Comparison of ENCODE assay signal across 8 mouse cellular contexts in the genomic region with DNA sequence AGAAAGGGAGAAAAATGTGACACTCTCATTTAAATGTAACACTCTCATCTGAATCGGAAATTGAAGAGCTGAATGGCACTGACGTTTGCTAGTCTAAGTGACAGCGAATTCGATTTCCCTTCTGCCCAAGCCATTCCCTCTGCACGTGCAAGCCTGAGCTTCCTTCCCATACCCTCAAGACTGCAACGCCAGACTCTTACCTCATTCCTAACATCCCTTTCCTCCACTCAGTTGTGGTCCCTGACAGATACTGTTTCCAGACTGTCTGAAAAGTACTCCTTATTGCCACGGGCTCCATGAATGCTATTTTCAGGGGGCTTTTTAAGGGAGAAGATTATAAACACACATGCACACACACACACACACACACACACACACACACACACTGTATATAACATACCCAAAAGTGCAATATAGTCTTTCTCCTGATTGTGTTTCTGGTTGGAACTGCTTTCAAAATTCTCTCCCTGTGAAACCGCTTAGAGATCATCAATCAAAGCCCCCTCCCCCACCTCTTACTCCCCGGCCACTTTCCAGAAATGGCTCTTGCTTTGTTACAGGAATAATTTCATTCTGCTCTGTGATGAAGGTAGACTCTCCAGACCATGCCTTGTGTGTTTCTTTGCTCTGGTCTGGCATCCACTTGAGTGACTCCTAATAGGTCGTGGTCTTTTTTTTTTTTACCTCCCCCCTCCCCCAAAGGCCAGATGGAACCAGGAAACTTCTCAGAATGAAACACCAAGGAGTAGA. TPM values are rescaled to one million over a fixed set of nuclear protein-coding genes. Genes with fewer than 3 reads are reported as not detected.
A peak's percentile ranks its signal among the peaks of the same experiment; 100 is the strongest.
DNase-seq lines count a peak whose midpoint lies in the region; ATAC-seq and TF ChIP-seq lines count a peak whose summit lies in the region.

No protein-coding gene starts in this region.

- WGBS in lung, postnatal 0 days = 3% methylated on average over 10 of the region's 10 CpGs
- WGBS in stomach, embryonic 16.5 days = 2% methylated on average over 10 of the region's 10 CpGs
- WGBS in cerebellum, adult 2 months = 8% methylated on average over 10 of the region's 10 CpGs

- ATAC-seq in lung, postnatal 0 days = peak; percentile 47
- peak; percentile 46 for ATAC-seq in stomach, embryonic 16.5 days (ENCODE audit: insufficient read depth, low FRiP score)

- H3K4me1 ChIP-seq in testis, adult 2 months (ENCODE audit: control insufficient read depth, insufficient read depth, low read length) = peaks cover 14% of the 10 kb centered on the region
- H3K4me1 ChIP-seq in lung, postnatal 0 days (ENCODE audit: insufficient read depth, low read depth, low read length) = peaks cover 11% of the 10 kb centered on the region; the same call in 1 of the 2 replicates
- peaks cover 20% of the 10 kb centered on the region; the same call in 1 of the 2 replicates for H3K4me1 ChIP-seq in stomach, embryonic 16.5 days (ENCODE audit: control insufficient read depth, insufficient read depth, low read length)
- no peaks in the 10 kb centered on the region for H3K4me1 ChIP-seq in cerebellum, adult 2 months (ENCODE audit: control insufficient read depth, insufficient read depth, low read length)

- DNase-seq in testis, postnatal 14 days (ENCODE audit: low spot score) = no peak
- peak; percentile 35 for DNase-seq in heart, postnatal 4 days
- peak; percentile 72 for DNase-seq in lung, postnatal 0 days (ENCODE audit: low spot score)
- no peak for DNase-seq in T-cell, adult 2 months (ENCODE audit: low spot score)
- no peak for DNase-seq in cerebellum, adult 2 months
- DNase-seq in layer of hippocampus, adult 11-12 months (ENCODE audit: low spot score) = no peak

- TF ChIP-seq CTCF in testis, adult 2 months (IDR thresholded peaks at IDR 0.05; ENCODE audit: control insufficient read depth, insufficient read depth, insufficient replicate concordance, low read depth, low read length) = no peak
- TF ChIP-seq CTCF in lung, postnatal 0 days (IDR thresholded peaks at IDR 0.05) = no peak
- no peak for TF ChIP-seq CTCF in cerebellum, adult 2 months (IDR thresholded peaks at IDR 0.05; ENCODE audit: borderline replicate concordance, insufficient read depth, low read depth, low read length)

- no peaks in the 10 kb centered on the region for H3K36me3 ChIP-seq in testis, adult 2 months (ENCODE audit: control insufficient read depth, insufficient read depth, low read length)
- H3K36me3 ChIP-seq in lung, postnatal 0 days (ENCODE audit: insufficient read depth, low read length) = no peaks in the 10 kb centered on the region
- no peaks in the 10 kb centered on the region for H3K36me3 ChIP-seq in stomach, embryonic 16.5 days (ENCODE audit: control insufficient read depth, insufficient read depth, low read length)

- peak overlapping the region; percentile 69 for H3K4me2 ChIP-seq in lung, postnatal 0 days (replicated peaks; ENCODE audit: low read depth, low read length)
- H3K4me2 ChIP-seq in stomach, embryonic 16.5 days (ENCODE audit: low read depth, low read length) = peak overlapping the region; percentile 67

- no peaks in the 10 kb centered on the region for H3K9me3 ChIP-seq in lung, postnatal 0 days (ENCODE audit: low read length)
- no peaks in the 10 kb centered on the region for H3K9me3 ChIP-seq in stomach, embryonic 16.5 days (replicated peaks; ENCODE audit: control insufficient read depth, low read length)

- no peak overlapping the region; the same call in 1 of the 2 replicates for H3K4me3 ChIP-seq in testis, adult 2 months (ENCODE audit: control insufficient read depth, low read depth, low read length)
- H3K4me3 ChIP-seq in lung, postnatal 0 days (ENCODE audit: low read depth, low read length) = peak overlapping the region; percentile 86
- peak overlapping the region; percentile 80 for H3K4me3 ChIP-seq in stomach, embryonic 16.5 days (replicated peaks; ENCODE audit: low read length)
- H3K4me3 ChIP-seq in cerebellum, adult 2 months (replicated peaks; ENCODE audit: insufficient read depth, low read depth, low read length) = no peak overlapping the region

- no peaks in the 10 kb centered on the region for H3K27me3 ChIP-seq in testis, adult 2 months (ENCODE audit: control insufficient read depth, insufficient read depth, low read length)
- H3K27me3 ChIP-seq in lung, postnatal 0 days (replicated peaks; ENCODE audit: insufficient read depth, low read length) = no peaks in the 10 kb centered on the region
- H3K27me3 ChIP-seq in stomach, embryonic 16.5 days (ENCODE audit: control insufficient read depth, insufficient read depth, low read length) = no peaks in the 10 kb centered on the region
- H3K27me3 ChIP-seq in cerebellum, adult 2 months (ENCODE audit: control insufficient read depth, insufficient read depth, low read length) = no peaks in the 10 kb centered on the region; the same call in 1 of the 2 replicates

- TF ChIP-seq EP300 in lung, postnatal 0 days (IDR thresholded peaks at IDR 0.05) = no peak

- peak overlapping the region; percentile 34 for H3K27ac ChIP-seq in testis, adult 2 months (ENCODE audit: control insufficient read depth, insufficient read depth, low read depth, low read length)
- H3K27ac ChIP-seq in lung, postnatal 0 days (ENCODE audit: low read length) = peak overlapping the region; percentile 93
- H3K27ac ChIP-seq in stomach, embryonic 16.5 days (ENCODE audit: low read length) = peak overlapping the region; percentile 98
- no peak overlapping the region for H3K27ac ChIP-seq in cerebellum, adult 2 months (ENCODE audit: insufficient read depth, low read length)

- no peak overlapping the region for H3K9ac ChIP-seq in lung, postnatal 0 days (replicated peaks; ENCODE audit: low read depth)
- peak overlapping the region; percentile 83 for H3K9ac ChIP-seq in stomach, embryonic 16.5 days (ENCODE audit: low read length)

- TF ChIP-seq POLR2A in testis, adult 2 months (IDR thresholded peaks at IDR 0.05; ENCODE audit: control insufficient read depth, low read depth, low read length) = no peak
- TF ChIP-seq POLR2A in cerebellum, adult 2 months (IDR thresholded peaks at IDR 0.05; ENCODE audit: borderline replicate concordance, insufficient read depth, low read length) = no peak

RNA-seq across cellular contexts. Expression of a gene that starts 0.8 kb away (rescaled TPM):
- 1.0 and 1.3 TPM in 2 replicates for polyA plus RNA-seq in testis, adult 2 months (2012; rRNA removed)
- total RNA-seq in heart, postnatal 4 days (2021) = 10 to 100 TPM; 11.8 to 12.5 TPM
- 12.2 and 13.3 TPM in 2 replicates for polyA plus RNA-seq in lung, postnatal 0 days (2015; fragmentation: Nextera tagmentation; extraction: Ambion mirVana)
- polyA plus RNA-seq in stomach, embryonic 16.5 days (2015; fragmentation: Nextera tagmentation; extraction: Ambion mirVana) = 26.1 and 26.7 TPM in 2 replicates
- 0.27 and 0.28 TPM in 2 replicates for polyA plus RNA-seq in cerebellum, adult 2 months (2012; rRNA removed)

Comparison
In these comparisons a context has a peak if more than half of its experiments do, and no peak if none do; other contexts are left out.
1. H3K4me3 ChIP-seq: peak in lung, postnatal 0 days (single experiment) and stomach, embryonic 16.5 days (single experiment); none in testis, adult 2 months (single experiment) and cerebellum, adult 2 months (single experiment).
2. DNase-seq: peak in heart, postnatal 4 days (single experiment) and lung, postnatal 0 days (single experiment); none in testis, postnatal 14 days (single experiment), T-cell, adult 2 months (single experiment), cerebellum, adult 2 months (0 of 2) and layer of hippocampus, adult 11-12 months (single experiment).